Mouse (Mus musculus): ENCODE data around the gene Sumf2. TPM values are rescaled to one million over a fixed set of nuclear protein-coding genes. Genes with fewer than 3 reads are reported as not detected.
"Not testable (repeated sequence)": the region's sequence is repeated elsewhere in the genome, so short reads cannot be mapped to it uniquely, and the experiment has no call there.

Sumf2 gene
- polyA plus RNA-seq, 1 experiment from 2014 or later: 40.7 TPM

GRCm38 (mm10) chr5:129875098-129875497 is 28.3 kb downstream of the Sumf2 start:
- no peak for ATAC-seq (ENCODE audit: insufficient number of reproducible peaks, low FRiP score)
- no peak overlapping the region for H3K9ac ChIP-seq
- no peak overlapping the region for H3K27ac ChIP-seq (ENCODE audit: poor library complexity, severe bottlenecking)
- 69% methylated on average over 11 of the region's 11 CpGs for WGBS
- no peaks in the 10 kb centered on the region for H3K9me3 ChIP-seq (replicated peaks)
- no peaks in the 10 kb centered on the region for H3K27me3 ChIP-seq (replicated peaks)
- no peak overlapping the region for H3K4me2 ChIP-seq
- peaks cover 10% of the 10 kb centered on the region for H3K4me1 ChIP-seq (replicated peaks)
- 0 out of 2 replicates have a peak, but pooled peaks cover 5% of the 10 kb centered on the region for H3K36me3 ChIP-seq
- no peak overlapping the region for H3K4me3 ChIP-seq

DNA sequence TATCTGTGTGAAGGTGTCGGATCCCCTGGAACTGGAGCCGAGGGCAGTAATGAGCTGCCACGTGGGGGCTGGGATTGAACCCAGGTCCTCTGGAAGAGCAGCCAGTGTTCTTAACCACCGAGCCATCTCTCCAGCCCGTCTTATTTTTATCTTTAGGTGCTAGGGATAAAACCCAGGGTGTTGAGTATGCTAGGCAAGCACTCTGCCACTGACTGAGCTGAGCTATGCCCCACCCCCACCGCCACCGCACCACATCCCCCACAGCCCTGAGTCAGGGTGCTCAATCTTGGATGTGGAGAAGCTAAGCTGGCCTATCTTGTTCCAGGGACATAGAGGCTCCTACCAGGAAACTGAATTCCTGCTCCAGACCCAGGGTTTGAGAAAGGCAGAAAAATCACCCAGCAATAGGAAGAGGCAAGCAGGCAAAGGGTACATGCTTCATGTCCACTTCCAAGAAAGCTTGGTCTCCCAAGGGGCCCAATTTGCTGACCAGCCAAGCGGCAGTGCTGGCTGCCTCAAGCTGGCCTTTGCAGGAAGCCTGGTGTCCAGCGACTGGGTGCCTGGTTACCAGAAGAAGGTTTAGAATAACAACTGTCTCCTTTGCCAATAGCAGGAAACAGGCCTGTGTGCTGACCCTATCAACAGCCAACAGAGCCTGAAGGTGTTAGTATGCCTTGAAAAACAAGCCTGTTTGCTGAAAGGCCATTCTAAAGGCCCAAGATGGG is 31.1 kb downstream of the Sumf2 start:
- no peaks in the 10 kb centered on the region for H3K27me3 ChIP-seq (replicated peaks)
- H3K4me3 ChIP-seq: no peak overlapping the region
- 42% methylated on average over 9 of the region's 9 CpGs for WGBS
- no peak for ATAC-seq (ENCODE audit: insufficient number of reproducible peaks, low FRiP score)
- H3K9ac ChIP-seq: no peak overlapping the region
- no peak overlapping the region for H3K4me2 ChIP-seq
- H3K27ac ChIP-seq (ENCODE audit: poor library complexity, severe bottlenecking): 0 out of 2 replicates have a peak overlapping the region, but pooled peaks have one; percentile 3
- H3K9me3 ChIP-seq (replicated peaks): no peaks in the 10 kb centered on the region
- peaks cover 28% of the 10 kb centered on the region for H3K36me3 ChIP-seq
- peaks cover 10% of the 10 kb centered on the region for H3K4me1 ChIP-seq (replicated peaks)

DNA sequence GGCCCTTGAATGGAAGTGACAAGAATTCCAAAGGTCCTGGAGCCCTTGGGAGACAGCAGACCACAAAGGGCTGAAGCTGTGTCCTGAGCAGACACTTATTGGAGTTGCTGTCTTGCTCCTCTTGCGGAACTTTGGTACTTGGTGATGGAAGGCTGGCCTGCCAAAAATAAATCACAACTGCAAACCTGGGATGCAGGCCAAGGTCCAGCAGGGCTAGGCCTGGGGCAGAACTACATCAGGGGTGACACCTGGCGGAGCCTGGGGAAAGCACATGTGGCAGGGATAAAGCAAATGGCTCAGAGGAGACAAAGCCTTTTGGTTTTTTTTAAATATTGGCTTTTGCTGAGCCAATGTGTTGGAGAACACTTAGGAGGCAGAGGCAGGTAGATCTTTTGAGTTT is 32.2 kb downstream of the Sumf2 start:
- Histone ChIP-seq H3K27me3 (replicated peaks) (no peaks in the 10 kb centered on the region), H3K9ac (no peak overlapping the region), H3K36me3 (peaks cover 35% of the 10 kb centered on the region), H3K4me2 (peak overlapping the region; percentile 22; the same call in 1 of the 2 replicates), H3K4me3 (no peak overlapping the region), H3K27ac (ENCODE audit: poor library complexity, severe bottlenecking) (no peak overlapping the region), H3K4me1 (replicated peaks) (peaks cover 10% of the 10 kb centered on the region), H3K9me3 (replicated peaks) (no peaks in the 10 kb centered on the region)
- ATAC-seq (ENCODE audit: insufficient number of reproducible peaks, low FRiP score): peak; percentile 66; the same call in 1 of the 2 replicates
- 25% methylated on average over 2 of the region's 2 CpGs for WGBS

- H3K4me2 ChIP-seq: no peak overlapping the region
- peaks cover 44% of the 10 kb centered on the region for H3K36me3 ChIP-seq
- H3K27ac ChIP-seq (ENCODE audit: poor library complexity, severe bottlenecking): no peak overlapping the region
- ATAC-seq (ENCODE audit: insufficient number of reproducible peaks, low FRiP score): no peak
- WGBS: 71% methylated on average over 3 of the region's 3 CpGs
- H3K27me3 ChIP-seq (replicated peaks): no peaks in the 10 kb centered on the region
- no peaks in the 10 kb centered on the region for H3K9me3 ChIP-seq (replicated peaks)
- no peak overlapping the region for H3K4me3 ChIP-seq
- no peak overlapping the region for H3K9ac ChIP-seq
- peaks cover 10% of the 10 kb centered on the region for H3K4me1 ChIP-seq (replicated peaks)
Observed at GRCm38 (mm10) chr5:129879888-129880287, 33.1 kb downstream of the Sumf2 start.

GRCm38 (mm10) chr5:129886271-129886670 is 39.5 kb downstream of the Sumf2 start:
- H3K36me3 ChIP-seq: peaks cover 35% of the 10 kb centered on the region
- H3K9me3 ChIP-seq (replicated peaks): no peaks in the 10 kb centered on the region
- H3K4me1 ChIP-seq (replicated peaks): peaks cover 13% of the 10 kb centered on the region
- WGBS: 25% methylated on average over 10 of the region's 10 CpGs
- H3K4me3 ChIP-seq: peak overlapping the region; percentile 82
- no peaks in the 10 kb centered on the region for H3K27me3 ChIP-seq (replicated peaks)
- H3K9ac ChIP-seq: peak overlapping the region; percentile 93
- H3K4me2 ChIP-seq: peak overlapping the region; percentile 90
- ATAC-seq (ENCODE audit: insufficient number of reproducible peaks, low FRiP score): no peak
- peak overlapping the region; percentile 96; the same call in 1 of the 2 replicates for H3K27ac ChIP-seq (ENCODE audit: poor library complexity, severe bottlenecking)

- H3K9ac ChIP-seq: peak within 1 kb of the TSS; percentile 93
- peak within 1 kb of the TSS; percentile 96 for H3K27ac ChIP-seq (ENCODE audit: poor library complexity, severe bottlenecking)
- H3K4me3 ChIP-seq: peak within 1 kb of the TSS; percentile 82
- no peaks in the 10 kb centered on the region for H3K9me3 ChIP-seq (replicated peaks)
- H3K36me3 ChIP-seq: peaks cover 27% of the 10 kb centered on the region
- peak; percentile 99 for ATAC-seq (ENCODE audit: insufficient number of reproducible peaks, low FRiP score)
- peak within 1 kb of the TSS; percentile 90 for H3K4me2 ChIP-seq
- H3K27me3 ChIP-seq (replicated peaks): no peaks in the 10 kb centered on the region
- under 1% methylated on average over 46 of the region's 46 CpGs for WGBS
- peaks cover 13% of the 10 kb centered on the region for H3K4me1 ChIP-seq (replicated peaks)
Observed at GRCm38 (mm10) chr5:129886911-129887636, 40.3 kb downstream of the Sumf2 start, which contains the start of gene Chchd2. Gene Chchd2 (minus strand): TSS chr5:129887470.

GRCm38 (mm10) chr5:129890390-129890789 is 43.6 kb downstream of the Sumf2 start:
- H3K4me1 ChIP-seq (replicated peaks): peaks cover 13% of the 10 kb centered on the region
- not testable (repeated sequence) for H3K4me2 ChIP-seq; H3K27ac ChIP-seq (ENCODE audit: poor library complexity, severe bottlenecking); H3K36me3 ChIP-seq; H3K9ac ChIP-seq; H3K4me3 ChIP-seq; H3K27me3 ChIP-seq (replicated peaks); ATAC-seq (ENCODE audit: insufficient number of reproducible peaks, low FRiP score); H3K9me3 ChIP-seq (replicated peaks)
- WGBS: 87% methylated on average over 5 of the region's 7 CpGs

DNA sequence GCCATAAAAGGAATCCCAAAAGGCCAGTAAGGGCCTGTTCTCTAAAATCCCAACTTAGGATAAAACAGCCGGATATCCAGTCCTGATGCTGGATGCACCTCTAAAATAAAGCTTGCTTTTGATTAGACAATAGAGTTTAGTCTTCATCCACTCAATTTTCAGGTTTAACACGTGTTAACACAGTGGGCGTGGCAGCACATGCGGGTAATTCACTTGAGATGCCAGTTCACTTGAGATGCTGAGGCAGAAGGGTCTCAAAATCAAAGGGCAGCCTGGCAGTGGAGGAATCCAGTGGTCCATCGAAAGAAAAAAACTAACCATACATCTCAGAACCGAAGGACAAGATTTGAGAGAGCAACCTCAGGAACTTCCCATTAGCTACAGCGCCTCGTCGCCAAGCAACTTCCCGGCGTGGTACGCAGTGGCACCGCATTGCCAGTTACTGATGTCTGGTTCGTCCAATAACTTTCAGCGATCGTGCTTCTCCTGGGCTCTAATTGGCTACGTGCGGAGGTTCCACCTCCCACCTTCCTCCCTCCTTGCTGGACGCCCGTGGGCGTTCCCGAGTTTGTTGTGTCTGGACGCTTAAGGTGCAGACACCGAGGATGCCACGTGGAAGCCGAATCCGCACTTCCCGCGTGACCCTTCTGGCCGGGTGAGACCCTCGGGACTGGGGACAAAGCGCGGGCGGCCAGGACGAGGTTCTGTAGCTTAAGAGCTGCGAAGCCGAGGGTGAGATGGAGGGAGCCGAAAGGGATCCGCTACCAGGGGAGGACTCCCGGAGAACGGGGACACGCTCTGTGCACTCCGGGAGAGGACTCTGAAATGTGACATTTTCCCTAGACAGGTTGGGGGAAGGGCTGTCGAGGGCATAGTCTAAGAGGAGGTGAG is 48.7 kb downstream of the Sumf2 start, which contains the start of gene Zbed5:
Gene Zbed5, plus strand, starts transcription at position 526 of the 891 bp plus-strand sequence.
- Histone ChIP-seq H3K27ac (ENCODE audit: poor library complexity, severe bottlenecking) (no peak within 1 kb of the TSS), H3K9me3 (replicated peaks) (no peaks in the 10 kb centered on the region), H3K4me3 (peak within 1 kb of the TSS; percentile 65), H3K9ac (peak within 1 kb of the TSS; percentile 69), H3K27me3 (replicated peaks) (no peaks in the 10 kb centered on the region), H3K36me3 (no peaks in the 10 kb centered on the region), H3K4me2 (peak within 1 kb of the TSS; percentile 88), H3K4me1 (replicated peaks) (peaks cover 7% of the 10 kb centered on the region; the same call in 1 of the 2 replicates)
- peak; percentile 98 for ATAC-seq (ENCODE audit: insufficient number of reproducible peaks, low FRiP score)
- 2% methylated on average over 44 of the region's 44 CpGs for WGBS

- 91% methylated on average over 1 of the region's 1 CpGs for WGBS
- no peak within 1 kb of the TSS for H3K4me2 ChIP-seq
- H3K36me3 ChIP-seq: peaks cover 16% of the 10 kb centered on the region
- H3K27ac ChIP-seq (ENCODE audit: poor library complexity, severe bottlenecking): no peak within 1 kb of the TSS
- H3K9ac ChIP-seq: no peak within 1 kb of the TSS
- ATAC-seq (ENCODE audit: insufficient number of reproducible peaks, low FRiP score): no peak
- H3K4me1 ChIP-seq (replicated peaks): peaks cover 7% of the 10 kb centered on the region; the same call in 1 of the 2 replicates
- H3K27me3 ChIP-seq (replicated peaks): no peaks in the 10 kb centered on the region
- no peak within 1 kb of the TSS for H3K4me3 ChIP-seq
- no peaks in the 10 kb centered on the region for H3K9me3 ChIP-seq (replicated peaks)
Observed at GRCm38 (mm10) chr5:129898449-129898848, 51.7 kb downstream of the Sumf2 start, which contains the start of gene Phkg1. Gene Phkg1 (minus strand): TSS chr5:129898549.

DNA sequence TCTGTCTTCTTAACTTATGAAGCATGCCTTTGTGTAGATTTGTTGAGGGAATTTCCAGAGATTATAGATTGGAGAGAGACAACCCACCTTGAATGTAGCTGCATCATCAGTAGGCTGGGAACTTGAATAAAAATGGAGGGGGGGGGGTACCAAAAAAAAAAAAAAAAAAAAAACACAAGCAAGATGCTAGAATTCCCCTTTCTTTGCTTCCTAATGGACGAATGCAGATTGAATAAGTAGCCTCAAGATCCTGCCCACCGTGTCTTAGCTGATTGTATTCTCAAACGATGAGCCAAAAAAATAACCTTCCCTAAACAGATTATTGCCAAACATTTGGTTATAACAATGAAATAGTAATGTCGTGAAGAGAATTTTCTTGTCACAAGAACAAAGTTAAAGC is 61.0 kb downstream of the Sumf2 start:
- peaks cover 4% of the 10 kb centered on the region; the same call in 1 of the 2 replicates for H3K36me3 ChIP-seq
- peak overlapping the region; percentile 62 for H3K4me3 ChIP-seq
- H3K4me1 ChIP-seq (replicated peaks): 0 out of 2 replicates have a peak, but pooled peaks cover 3% of the 10 kb centered on the region
- peak overlapping the region; percentile 88 for H3K4me2 ChIP-seq
- 39% methylated on average over 4 of the region's 4 CpGs for WGBS
- ATAC-seq (ENCODE audit: insufficient number of reproducible peaks, low FRiP score): no peak
- no peaks in the 10 kb centered on the region for H3K27me3 ChIP-seq (replicated peaks)
- H3K9me3 ChIP-seq (replicated peaks): no peaks in the 10 kb centered on the region; the same call in 1 of the 2 replicates
- no peak overlapping the region for H3K9ac ChIP-seq
- no peak overlapping the region for H3K27ac ChIP-seq (ENCODE audit: poor library complexity, severe bottlenecking)

All from heart, embryonic 12.5 days (tissue).